8 mouse cellular contexts compared by ENCODE assay signal in genomic region chr10:59916159-59916558, GRCm38 (mm10). TPM values are rescaled to one million over a fixed set of nuclear protein-coding genes. Genes with fewer than 3 reads are reported as not detected.
DNase-seq lines count a peak whose midpoint lies in the region; ATAC-seq and TF ChIP-seq lines count a peak whose summit lies in the region.

No protein-coding gene starts in this region.

- no peaks in the 10 kb centered on the region for H3K9me3 ChIP-seq in intestine, embryonic 15.5 days
- H3K9me3 ChIP-seq in liver, postnatal 0 days (ENCODE audit: low read length) = no peaks in the 10 kb centered on the region

- peak; percentile 86 for DNase-seq in urinary bladder, postnatal 14 days (ENCODE audit: low spot score)
- no peak for DNase-seq in urinary bladder, adult 2 months (ENCODE audit: low spot score)
- peak; percentile 82 for DNase-seq in gastrocnemius, postnatal 25 days
- peak; percentile 75 for DNase-seq in liver, postnatal 0 days
- no peak for DNase-seq in layer of hippocampus, adult 9-10 months (ENCODE audit: low spot score)
- no peak for DNase-seq in embryo, embryonic 10 days (ENCODE audit: low spot score)

- H3K36me3 ChIP-seq in intestine, embryonic 15.5 days = no peaks in the 10 kb centered on the region
- no peaks in the 10 kb centered on the region for H3K36me3 ChIP-seq in liver, postnatal 0 days (replicated peaks; ENCODE audit: insufficient read depth, low read length)
- no peaks in the 10 kb centered on the region for H3K36me3 ChIP-seq in small intestine, adult 2 months (ENCODE audit: control insufficient read depth, insufficient read depth, low read length)

- peak overlapping the region; percentile 77 for H3K27ac ChIP-seq in intestine, embryonic 15.5 days
- H3K27ac ChIP-seq in liver, postnatal 0 days (ENCODE audit: low read depth) = peak overlapping the region; percentile 93
- H3K27ac ChIP-seq in small intestine, adult 2 months (ENCODE audit: insufficient read depth, low read depth, low read length) = peak overlapping the region; percentile 50

- peak; percentile 58; the same call in 1 of the 2 replicates for TF ChIP-seq EP300 in liver, postnatal 0 days (IDR thresholded peaks at IDR 0.05; ENCODE audit: low read depth)

- H3K27me3 ChIP-seq in intestine, embryonic 15.5 days (replicated peaks) = no peaks in the 10 kb centered on the region
- H3K27me3 ChIP-seq in liver, postnatal 0 days (ENCODE audit: insufficient read depth, low read length) = no peaks in the 10 kb centered on the region
- H3K27me3 ChIP-seq in small intestine, adult 2 months (ENCODE audit: control insufficient read depth, insufficient read depth, low read length) = no peaks in the 10 kb centered on the region

- ATAC-seq in intestine, embryonic 15.5 days = peak; percentile 23
- peak; percentile 69 for ATAC-seq in liver, postnatal 0 days

- peak; percentile 35; the same call in 1 of the 2 replicates for TF ChIP-seq CTCF in liver, postnatal 0 days (IDR thresholded peaks at IDR 0.05; ENCODE audit: low read depth)
- no peak for TF ChIP-seq CTCF in small intestine, adult 2 months (IDR thresholded peaks at IDR 0.05; ENCODE audit: extremely low read depth, insufficient read length, insufficient replicate concordance, low read depth, low read length)

- TF ChIP-seq POLR2A in small intestine, adult 2 months (IDR thresholded peaks at IDR 0.05; ENCODE audit: low read depth, low read length) = no peak

- peak overlapping the region; percentile 29 for H3K4me3 ChIP-seq in intestine, embryonic 15.5 days (replicated peaks)
- peak overlapping the region; percentile 33 for H3K4me3 ChIP-seq in liver, postnatal 0 days (ENCODE audit: low read depth, low read length)
- H3K4me3 ChIP-seq in small intestine, adult 2 months (ENCODE audit: low read depth, low read length) = peak overlapping the region; percentile 33; the same call in 1 of the 2 replicates

- whole genome bisulfite sequencing in intestine, embryonic 15.5 days = 11% methylated on average over 4 of the region's 4 CpGs
- WGBS in liver, postnatal 0 days (ENCODE audit: insufficient replicate concordance) = 16% methylated on average over 4 of the region's 4 CpGs
- 8% methylated on average over 4 of the region's 4 CpGs for WGBS in small intestine, adult 2 months

- H3K4me2 ChIP-seq in intestine, embryonic 15.5 days (replicated peaks) = peak overlapping the region; percentile 71
- peak overlapping the region; percentile 77 for H3K4me2 ChIP-seq in liver, postnatal 0 days (ENCODE audit: low read depth, low read length)

- peak overlapping the region; percentile 32; the same call in 1 of the 2 replicates for H3K9ac ChIP-seq in intestine, embryonic 15.5 days
- peak overlapping the region; percentile 44 for H3K9ac ChIP-seq in liver, postnatal 0 days (replicated peaks)

- H3K4me1 ChIP-seq in intestine, embryonic 15.5 days (replicated peaks) = peaks cover 47% of the 10 kb centered on the region
- peaks cover 52% of the 10 kb centered on the region for H3K4me1 ChIP-seq in liver, postnatal 0 days (ENCODE audit: insufficient read depth)
- peaks cover 32% of the 10 kb centered on the region for H3K4me1 ChIP-seq in small intestine, adult 2 months (ENCODE audit: control insufficient read depth, insufficient read depth, insufficient read length, low read length)

RNA-seq across cellular contexts. Expression of gene Ddit4, which starts 35.5 kb away (rescaled TPM):
- 20.6 and 30.7 TPM in 2 replicates for polyA plus RNA-seq in urinary bladder, adult 2 months (2012; rRNA removed)
- 10 to 100 TPM in 1 of 2 experiments, 1 to 10 TPM in 1; 8.6 to 11.4 TPM for total RNA-seq in gastrocnemius, postnatal 25 days (2021)
- 35.4 and 35.7 TPM in 2 replicates for polyA plus RNA-seq in intestine, embryonic 15.5 days (2015; fragmentation: Nextera tagmentation; extraction: Ambion mirVana)
- 3.6 and 5.2 TPM in 2 replicates for polyA plus RNA-seq in liver, postnatal 0 days (2015; fragmentation: Nextera tagmentation; extraction: Ambion mirVana)
- polyA plus RNA-seq in small intestine, adult 2 months (2012; rRNA removed) = 21.5 and 35.0 TPM in 2 replicates

RNA-seq across cellular contexts. Expression of gene Dnajb12, which starts 36.8 kb away (rescaled TPM):
- 34.9 and 44.7 TPM in 2 replicates for polyA plus RNA-seq in urinary bladder, adult 2 months (2012; rRNA removed)
- 10 to 100 TPM; 49.4 to 49.8 TPM for total RNA-seq in gastrocnemius, postnatal 25 days (2021)
- 24.5 and 25.2 TPM in 2 replicates for polyA plus RNA-seq in intestine, embryonic 15.5 days (2015; fragmentation: Nextera tagmentation; extraction: Ambion mirVana)
- polyA plus RNA-seq in liver, postnatal 0 days (2015; fragmentation: Nextera tagmentation; extraction: Ambion mirVana) = 15.5 and 17.0 TPM in 2 replicates
- polyA plus RNA-seq in small intestine, adult 2 months (2012; rRNA removed) = 43.1 and 86.2 TPM in 2 replicates

Comparison
In these comparisons a context has a peak if more than half of its experiments do, and no peak if none do; other contexts are left out.
1. DNase-seq: peak in urinary bladder, postnatal 14 days (single experiment), gastrocnemius, postnatal 25 days (single experiment) and liver, postnatal 0 days (single experiment); none in urinary bladder, adult 2 months (single experiment), layer of hippocampus, adult 9-10 months (single experiment) and embryo, embryonic 10 days (single experiment).
2. Peak in every context shown above with its lines, with median percentiles within 50 percentile points of each other: H3K27ac ChIP-seq and H3K4me3 ChIP-seq.